Mouse (Mus musculus) spleen, adult 18-20 months (tissue): ENCODE data around the gene Mphosph10.

Source experiments
- DNase-seq, 2 experiments: peaks; one replicate each; pipeline ENCODE4 v3.0.0; 2022; ENCODE audit warnings: mixed read lengths in 2 of 2

Mphosph10 gene

GRCm38 (mm10) chr7:64392122-64392818 is at the start of gene Mphosph10, which contains the start of gene Mcee:
Mphosph10 (minus strand) TSS chr7:64392268.
Mcee (plus strand) TSS chr7:64392607.
- DNase-seq: peak; percentile 99 to 100

GRCm38 (mm10) chr7:64440519-64440918 is 48.5 kb upstream of the Mphosph10 start:
- DNase-seq: no peak

GRCm38 (mm10) chr7:64439595-64440518 is 47.8 kb upstream of the Mphosph10 start:
- DNase-seq: no peak

GRCm38 (mm10) chr7:64424861-64425260 is 32.8 kb upstream of the Mphosph10 start:
- no peak for DNase-seq

- no peak for DNase-seq
Measured at GRCm38 (mm10) chr7:64403989-64404388, 11.9 kb upstream of the Mphosph10 start.

GRCm38 (mm10) chr7:64402452-64402851 is 10.4 kb upstream of the Mphosph10 start:
- DNase-seq: no peak

GRCm38 (mm10) chr7:64400725-64401124 is 8.7 kb upstream of the Mphosph10 start:
- no peak for DNase-seq

GRCm38 (mm10) chr7:64392819-64393151 is 717 bp upstream of the Mphosph10 start:
- no peak for DNase-seq

- DNase-seq: peak in 1 of 2 experiments; percentile 18
Measured at GRCm38 (mm10) chr7:64391479-64391878, 589 bp downstream of the Mphosph10 start.

- DNase-seq: peak; percentile 78 to 89
Measured at GRCm38 (mm10) chr7:64373830-64374562, 18.1 kb downstream of the Mphosph10 start, which contains the start of gene Fan1. Fan1 (minus strand) TSS chr7:64374095.

- no peak for DNase-seq
Measured at GRCm38 (mm10) chr7:64373147-64373829, 18.8 kb downstream of the Mphosph10 start.

GRCm38 (mm10) chr7:64371940-64372878 is 19.9 kb downstream of the Mphosph10 start:
- no peak for DNase-seq

GRCm38 (mm10) chr7:64369841-64370240 is 22.2 kb downstream of the Mphosph10 start:
- DNase-seq: no peak

- DNase-seq: no peak
Measured at GRCm38 (mm10) chr7:64365863-64366262, 26.2 kb downstream of the Mphosph10 start.

- no peak for DNase-seq
Measured at GRCm38 (mm10) chr7:64360586-64360945, 31.5 kb downstream of the Mphosph10 start.

- DNase-seq: no peak
Measured at GRCm38 (mm10) chr7:64359943-64360585, 32.0 kb downstream of the Mphosph10 start.

- DNase-seq: no peak
Measured at GRCm38 (mm10) chr7:64358666-64359065, 33.4 kb downstream of the Mphosph10 start.

GRCm38 (mm10) chr7:64357405-64357804 is 34.7 kb downstream of the Mphosph10 start:
- DNase-seq: peak; percentile 12 to 21

- no peak for DNase-seq
Measured at GRCm38 (mm10) chr7:64356661-64357060, 35.4 kb downstream of the Mphosph10 start.

GRCm38 (mm10) chr7:64354206-64354605 is 37.9 kb downstream of the Mphosph10 start:
- no peak for DNase-seq

GRCm38 (mm10) chr7:64351087-64351486 is 41.0 kb downstream of the Mphosph10 start:
- no peak for DNase-seq
